Mouse (Mus musculus) mature B cell (primary cell): ENCODE data around the gene Parg.
"Not testable (repeated sequence)": the region's sequence is repeated elsewhere in the genome, so short reads cannot be mapped to it uniquely, and the experiment has no call there.

ENCODE experiments used
- in situ Hi-C: fragments of 300-500 bp; cut with MboI; formaldehyde crosslinking; loops from 2 replicates; pipeline ENCODE4 v1.14.3; 2019

Parg gene

DNA sequence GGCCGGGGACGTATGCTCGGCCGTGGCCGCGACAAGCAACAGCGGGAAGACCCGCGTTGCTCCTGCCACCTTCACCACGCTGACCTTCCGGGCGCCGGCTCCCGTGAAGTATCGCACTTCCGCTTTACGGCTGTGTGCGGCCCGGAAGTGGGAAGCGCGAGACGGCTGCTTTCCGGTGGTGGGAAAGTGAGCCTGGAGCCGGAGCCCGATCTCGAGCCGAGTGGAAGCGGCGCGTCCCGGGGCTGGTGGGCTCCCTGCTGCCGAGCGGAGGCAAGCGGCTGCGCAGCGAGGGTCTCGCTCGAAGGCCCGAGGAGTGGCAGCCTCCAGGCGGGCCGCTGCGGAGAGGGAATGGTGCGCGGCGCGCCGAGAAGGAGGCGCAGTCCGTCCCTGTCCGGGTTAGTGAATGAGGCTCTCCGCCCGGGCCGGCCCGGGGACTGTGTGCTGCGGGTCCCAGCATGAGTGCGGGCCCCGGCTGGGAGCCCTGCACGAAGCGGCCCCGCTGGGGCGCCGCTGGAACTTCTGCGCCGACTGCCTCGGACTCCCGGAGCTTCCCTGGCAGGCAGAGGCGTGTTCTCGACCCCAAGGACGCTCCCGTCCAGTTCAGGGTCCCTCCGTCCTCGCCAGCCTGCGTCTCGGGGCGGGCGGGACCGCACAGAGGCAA lies at the start of gene Parg, which contains the start of gene Timm23:
Gene Parg, plus strand, starts transcription at position 159 of the 661 bp plus-strand sequence.
Gene Timm23, minus strand, starts transcription at position 108 of the 661 bp plus-strand sequence.
- in situ Hi-C loops, result no loop called here

DNA sequence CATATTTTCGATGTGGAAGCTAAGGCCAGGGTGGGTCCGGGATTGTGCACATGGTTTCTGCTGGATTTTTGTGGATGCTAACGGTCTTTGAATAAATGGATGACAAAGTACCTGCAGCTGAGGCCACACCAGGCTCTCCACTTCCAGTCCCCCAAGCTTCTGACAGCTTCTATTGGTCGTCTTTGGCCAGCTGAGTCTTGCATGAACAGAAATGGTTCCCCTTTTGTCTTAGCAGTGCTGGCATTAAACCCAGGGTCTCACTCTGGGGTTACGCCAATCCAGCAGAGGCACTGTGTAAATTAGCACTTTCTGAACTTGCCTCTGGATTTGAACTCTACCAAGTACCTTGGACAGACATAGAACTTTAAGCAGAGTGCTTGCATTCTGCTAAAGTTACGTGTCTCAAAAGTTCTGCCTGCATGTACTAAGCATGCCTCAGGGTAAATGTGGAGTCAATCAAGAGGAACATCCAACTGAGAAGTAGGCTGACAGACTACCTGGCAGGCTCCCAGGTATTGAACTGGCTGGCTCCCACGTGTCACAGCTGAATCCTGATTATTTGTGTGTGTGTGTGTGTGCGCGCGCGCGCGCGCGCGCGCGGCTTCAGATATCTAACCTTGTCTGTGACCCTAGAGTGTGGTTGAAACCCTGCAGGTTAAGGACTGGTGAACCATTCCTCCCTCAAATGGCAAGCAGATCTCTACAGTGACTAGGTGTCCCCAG lies 49.3 kb upstream of the Parg start:
- in situ Hi-C loops, result no loop called here

DNA sequence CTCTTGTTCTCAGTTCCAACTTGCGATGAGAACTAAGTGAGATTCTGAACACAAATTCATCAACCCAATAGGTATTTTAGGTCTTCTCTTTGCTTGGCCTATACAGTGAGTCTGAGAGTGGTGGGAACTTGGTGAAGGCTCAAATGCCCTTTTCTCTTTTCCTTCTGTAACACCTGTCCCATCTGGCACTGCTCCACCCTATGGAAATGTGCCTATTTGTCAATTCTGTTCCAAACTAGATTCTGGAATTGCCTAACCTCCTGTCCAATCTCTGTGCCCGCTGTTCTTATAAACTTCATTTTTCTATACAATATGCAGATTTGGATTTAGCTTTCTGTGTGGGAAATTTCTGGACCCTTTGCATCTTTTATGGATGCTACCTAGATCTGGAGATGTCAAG lies 48.6 kb upstream of the Parg start:
- in situ Hi-C loops, result no loop called here

DNA sequence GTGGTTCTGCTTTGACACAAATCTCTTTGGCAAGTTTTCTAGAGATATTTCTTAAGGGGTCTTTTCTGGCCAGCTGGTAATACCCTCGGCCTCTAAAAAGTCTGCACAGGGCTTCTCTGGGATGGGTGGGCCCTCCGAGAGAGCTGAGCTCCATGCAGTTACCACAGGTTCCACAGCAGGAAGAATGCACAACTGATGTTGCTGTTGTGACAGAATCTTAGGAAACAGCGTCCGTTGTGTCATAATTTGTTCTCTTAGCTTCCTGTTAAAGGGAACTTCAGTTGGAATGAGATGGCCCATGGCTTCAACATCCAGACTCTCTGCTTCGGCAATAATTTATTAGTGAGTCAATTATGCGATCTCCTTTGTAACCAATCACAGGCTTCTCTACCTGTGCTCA lies 47.0 kb upstream of the Parg start:
- in situ Hi-C loops, result no loop called here

DNA sequence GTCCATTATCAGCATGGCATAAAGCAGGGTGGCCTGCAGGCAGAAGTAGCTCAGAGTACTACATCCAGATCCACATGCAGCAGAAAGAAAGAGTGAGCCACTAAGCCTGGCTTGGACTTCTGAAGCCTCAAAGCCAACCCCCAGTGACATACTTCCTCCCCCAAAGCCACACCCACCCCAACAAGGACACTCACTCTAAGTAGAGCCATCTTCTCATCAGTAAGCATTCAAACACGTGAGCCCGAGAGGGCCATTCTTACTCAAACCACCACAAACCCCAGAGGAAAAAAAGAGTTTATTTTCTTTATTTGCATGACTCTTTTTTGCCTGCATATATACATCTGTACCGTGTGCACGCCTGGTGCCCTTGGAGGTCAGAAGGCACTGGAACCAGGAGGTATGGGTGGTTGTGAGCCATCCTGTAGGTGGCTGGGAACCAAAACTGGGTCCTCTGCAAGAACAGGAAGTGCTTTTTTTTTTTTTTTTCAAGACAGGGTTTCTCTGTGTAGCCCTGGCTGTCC lies 42.5 kb upstream of the Parg start:
- in situ Hi-C loops, result no loop called here

DNA sequence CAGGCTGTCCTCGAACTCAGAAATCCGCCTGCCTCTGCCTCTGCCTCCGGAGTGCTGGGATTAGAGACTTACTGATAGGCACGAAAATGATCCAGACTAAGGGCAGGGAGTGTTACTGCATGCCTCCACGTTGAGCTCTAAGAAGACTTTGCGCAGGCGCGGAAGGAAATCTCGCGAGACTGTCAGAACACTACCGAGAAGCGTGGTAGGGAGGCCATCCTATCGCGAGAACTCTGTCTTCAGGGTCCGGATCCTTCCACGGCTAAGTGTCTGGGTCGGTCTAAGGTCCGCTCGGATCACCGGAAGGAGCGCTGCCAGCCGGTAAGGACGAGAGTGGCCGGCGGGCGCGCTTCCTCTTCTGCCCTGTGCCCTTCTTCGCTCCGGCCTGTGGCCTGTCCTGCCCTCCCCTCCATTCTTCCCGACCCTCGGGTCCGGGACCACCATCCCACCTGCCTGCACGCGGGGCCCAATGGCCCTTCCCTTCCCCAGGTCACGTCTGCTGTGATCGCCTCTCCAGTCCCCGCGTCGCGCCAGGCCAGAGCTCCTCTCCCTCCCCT lies 42.0 kb upstream of the Parg start, which contains the start of gene Ncoa4:
Gene Ncoa4, plus strand, starts transcription at position 176 of the 557 bp plus-strand sequence.
- in situ Hi-C loops, result no loop called here

DNA sequence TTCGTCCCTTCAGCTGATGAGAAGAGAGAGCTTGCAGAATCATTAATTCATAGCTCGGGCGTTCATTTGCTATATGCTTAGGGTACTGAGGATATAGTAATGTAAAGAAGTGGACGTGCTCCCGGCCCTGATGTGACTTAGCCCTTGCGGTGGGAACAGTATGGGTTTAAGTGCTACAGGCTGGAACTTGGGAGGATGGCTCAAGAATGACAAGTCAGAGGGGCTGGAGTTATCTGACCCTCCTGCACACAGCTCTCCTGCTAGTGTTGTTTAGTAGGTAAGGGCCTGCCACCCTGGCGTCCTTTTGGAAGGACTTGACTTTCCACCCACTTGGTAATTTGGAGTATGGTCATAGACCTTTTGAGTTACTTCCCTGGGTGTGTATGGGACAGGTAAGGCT lies 41.2 kb upstream of the Parg start:
- in situ Hi-C loops, result no loop called here

DNA sequence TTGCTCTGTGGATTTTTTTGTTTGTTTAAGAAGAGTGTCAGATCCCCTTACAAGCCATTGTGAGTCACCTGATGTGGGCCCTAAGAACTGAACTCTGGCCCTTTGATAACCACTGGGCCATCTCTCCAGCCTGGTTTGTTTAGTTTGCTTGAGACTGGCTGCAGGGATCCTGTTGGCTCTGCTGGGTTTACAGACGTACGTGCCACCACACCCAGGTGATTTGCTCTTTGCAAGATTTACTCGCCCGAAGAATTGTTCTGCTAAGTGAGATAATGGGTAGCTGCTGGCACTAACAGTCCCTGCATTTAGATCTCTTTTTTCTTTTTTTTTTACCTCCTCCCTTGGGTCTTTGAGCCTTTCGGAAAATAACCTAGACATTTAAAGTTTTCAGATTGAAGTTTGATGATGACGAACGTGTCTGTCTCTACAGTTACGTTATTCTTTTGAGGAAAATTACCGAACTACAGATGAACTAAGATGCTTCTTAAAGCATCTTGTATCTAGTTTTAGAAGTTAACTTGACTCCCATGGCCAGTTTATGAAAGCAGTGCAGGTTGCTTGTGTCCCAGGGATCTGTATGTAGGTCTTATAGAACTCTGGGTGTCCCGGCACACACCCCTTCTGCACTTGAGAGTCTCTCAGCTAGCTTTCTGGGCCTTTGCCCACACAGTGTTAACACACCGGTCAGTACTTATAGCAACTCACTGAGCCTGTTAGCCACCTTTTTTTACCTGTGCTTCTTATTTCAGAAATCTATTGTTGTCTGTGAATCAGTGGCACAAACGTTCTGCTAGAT lies 40.5 kb upstream of the Parg start:
- in situ Hi-C loops, result no loop called here

DNA sequence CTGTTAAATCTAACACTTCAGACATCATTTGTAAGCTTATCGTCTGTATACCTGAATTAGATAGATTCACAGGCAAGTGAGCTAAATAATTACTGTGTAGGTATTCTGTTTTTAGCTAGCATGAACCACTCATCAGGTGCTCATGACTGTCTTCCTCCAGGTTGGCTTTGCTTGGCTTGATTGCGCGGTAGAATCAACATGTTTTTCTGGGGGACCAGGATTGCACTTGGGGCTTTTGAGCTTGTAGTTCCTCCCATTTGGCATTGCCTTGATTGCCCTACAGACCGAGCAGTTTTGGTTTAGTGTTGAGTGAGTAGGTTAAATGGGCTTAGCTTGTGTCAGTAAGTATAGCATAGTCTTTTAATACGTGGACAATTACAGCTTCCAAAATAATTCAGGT lies 39.5 kb upstream of the Parg start:
- in situ Hi-C loops, result no loop called here

DNA sequence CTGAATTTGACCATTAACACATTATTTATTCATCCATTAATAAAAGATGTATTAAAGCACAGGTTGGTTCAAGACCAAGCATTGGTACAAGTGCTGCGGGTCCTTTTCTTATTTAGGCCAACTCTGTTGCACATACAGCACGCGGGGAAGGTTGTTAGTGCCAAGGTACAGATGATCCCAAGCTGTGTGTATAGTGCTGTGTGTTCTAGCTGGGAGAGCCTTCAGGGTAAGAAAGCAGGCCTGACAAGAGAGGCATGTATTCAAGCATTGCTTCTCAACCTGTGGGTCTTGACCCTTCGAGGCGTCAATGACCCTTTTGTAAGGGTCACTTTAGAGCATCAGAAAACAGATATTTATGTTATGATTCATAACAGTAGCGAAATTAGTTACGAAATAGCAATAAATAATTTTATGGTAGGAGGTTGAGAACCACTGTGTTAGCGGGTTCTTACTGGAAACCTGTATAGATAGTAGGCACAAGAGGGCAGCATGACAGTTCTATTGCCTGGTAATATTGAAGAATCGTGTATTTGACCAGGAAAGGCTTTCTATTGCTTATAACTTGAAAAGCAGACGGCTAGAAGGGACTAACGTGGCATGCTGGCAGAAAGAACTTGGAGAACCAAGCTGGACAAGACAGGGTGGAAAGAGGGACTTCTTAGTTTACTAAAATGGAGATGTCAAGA lies 38.4 kb upstream of the Parg start:
- in situ Hi-C loops, result no loop called here

DNA sequence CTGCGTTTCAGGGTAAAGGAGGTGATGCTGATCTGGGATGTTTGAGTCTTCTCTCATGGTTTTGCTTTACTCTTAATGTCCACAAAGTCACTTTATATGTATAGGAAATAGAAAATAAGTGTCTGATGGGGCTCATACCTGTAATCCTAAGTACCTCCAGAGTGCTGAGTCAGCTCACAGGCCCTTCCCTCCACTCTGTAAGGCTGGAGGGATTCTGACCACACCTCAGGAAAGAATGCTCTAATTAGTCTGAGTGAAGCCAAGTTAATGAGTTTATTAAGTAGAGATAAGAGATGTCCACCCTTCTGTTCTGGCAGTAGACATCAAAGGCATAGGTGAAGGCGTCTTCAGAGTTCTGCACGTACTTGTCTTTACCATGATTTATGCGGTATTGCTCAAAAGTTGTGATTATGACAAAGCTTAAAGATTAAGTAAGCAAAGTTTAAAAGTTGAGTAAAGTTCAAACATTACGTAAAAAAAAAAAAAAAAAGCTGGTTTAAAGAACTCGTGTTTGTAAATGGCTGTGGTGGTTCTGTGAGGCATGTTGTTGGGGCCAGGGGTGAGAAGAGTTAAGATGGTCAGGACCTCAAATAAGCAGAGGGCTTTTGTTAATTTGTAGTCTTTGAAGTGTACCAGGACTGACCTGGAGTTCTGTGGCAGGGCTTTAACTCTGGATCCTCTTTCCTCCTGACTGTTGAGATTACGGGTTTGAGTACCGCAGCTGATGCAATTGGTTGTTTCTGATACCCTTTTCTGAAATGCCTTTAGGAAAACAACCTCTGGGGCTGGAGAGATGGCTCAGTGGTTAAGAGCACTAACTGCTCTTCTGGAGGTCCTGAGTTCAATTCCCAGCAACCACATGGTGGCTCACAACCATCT lies 37.3 kb upstream of the Parg start:
- in situ Hi-C loops, result no loop called here

DNA sequence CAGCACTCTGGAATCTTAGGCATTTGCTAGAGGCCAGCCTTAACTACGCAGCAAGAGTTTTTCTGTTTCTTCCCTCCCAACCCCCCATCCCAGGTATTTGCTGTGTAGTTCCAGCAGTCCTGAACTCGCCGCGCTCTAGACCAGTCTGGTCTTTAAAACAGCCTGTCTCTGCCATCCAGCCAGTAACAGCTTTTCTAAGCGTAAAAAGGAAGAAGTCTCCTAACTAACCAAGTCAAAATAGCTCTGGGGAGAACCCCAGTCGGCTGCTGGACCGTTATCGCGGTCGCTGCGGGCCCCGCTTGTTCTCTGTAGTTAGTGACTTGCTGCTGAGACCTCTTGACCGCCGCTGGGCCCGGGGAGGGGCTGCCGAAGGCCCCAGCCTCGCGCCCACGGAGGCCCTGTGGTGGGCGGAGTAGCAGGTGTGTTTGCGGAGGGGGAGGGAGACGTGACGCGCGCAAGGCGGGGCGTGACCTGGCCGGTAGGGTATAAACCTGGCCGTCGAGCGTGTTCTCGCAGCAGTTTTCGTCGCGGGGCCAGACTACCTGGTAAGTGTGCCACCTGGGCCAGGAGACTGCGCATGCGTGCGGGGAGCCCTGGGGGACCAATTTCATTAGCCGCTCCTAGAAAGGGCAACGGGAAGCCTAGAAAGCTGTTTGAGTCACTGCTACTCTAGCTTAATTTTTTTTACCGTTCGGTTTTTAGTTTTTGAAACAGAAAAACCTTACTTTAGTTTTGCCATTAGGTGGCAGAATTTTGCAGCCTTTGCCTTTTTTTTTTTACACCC lies 36.3 kb upstream of the Parg start:
- in situ Hi-C loops, result no loop called here

DNA sequence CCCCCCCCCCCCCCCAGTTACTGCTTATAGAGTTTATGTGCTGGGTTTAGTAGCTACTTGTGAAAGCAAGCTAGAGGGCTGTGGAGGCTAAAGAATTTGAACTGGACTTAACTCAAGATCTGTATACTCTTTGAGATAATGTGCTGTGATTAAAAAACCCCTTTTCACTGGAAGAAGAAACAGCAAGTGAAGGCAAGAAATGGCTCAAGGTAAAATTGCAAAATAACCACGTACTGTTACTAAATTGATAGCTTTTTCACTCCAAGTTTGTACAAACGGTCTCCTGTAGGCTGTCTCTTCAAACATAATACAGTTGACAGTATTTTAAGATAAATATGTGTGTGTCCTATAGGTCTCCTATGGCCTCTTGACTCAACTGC lies 35.7 kb upstream of the Parg start:
- in situ Hi-C loops, result no loop called here

DNA sequence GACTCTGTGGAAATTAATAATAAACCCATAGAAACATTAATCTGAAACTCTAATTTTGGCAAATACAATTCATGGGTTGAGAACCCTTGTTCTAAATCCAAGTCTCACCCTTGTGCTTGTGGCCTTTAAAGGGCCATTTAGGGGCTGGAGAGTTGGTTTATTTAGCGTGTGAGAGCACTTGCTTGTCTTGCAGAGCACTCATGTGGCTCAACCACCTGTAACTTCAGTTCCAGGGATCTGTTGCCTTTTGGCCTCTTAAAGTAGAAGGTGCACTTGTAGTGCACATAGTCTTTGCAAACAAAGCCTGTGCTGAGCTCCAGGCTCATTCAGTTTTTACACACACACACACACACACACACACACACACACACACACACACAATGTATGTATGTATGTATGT lies 34.9 kb upstream of the Parg start:
- in situ Hi-C loops, result no loop called here

DNA sequence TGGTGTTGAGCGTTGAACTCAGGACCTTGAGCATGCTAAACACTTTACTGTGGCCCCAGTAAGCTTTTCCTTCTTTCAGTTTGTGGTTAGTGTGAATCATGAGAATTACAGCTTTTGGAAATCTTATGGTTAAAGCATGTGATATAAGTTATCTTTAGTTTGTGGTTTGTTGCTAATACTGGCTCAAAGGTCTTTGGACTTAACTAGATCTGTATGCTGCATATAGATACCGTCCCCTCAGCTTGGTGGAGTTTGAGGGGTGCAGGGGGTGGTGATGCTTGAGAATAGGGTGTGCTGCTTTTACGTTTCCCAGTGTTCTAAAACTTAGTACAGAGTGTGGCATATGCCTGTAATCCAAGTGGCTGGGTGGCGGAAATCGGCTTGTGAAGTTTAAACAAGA lies 34.4 kb upstream of the Parg start:
- in situ Hi-C loops, result no loop called here

DNA sequence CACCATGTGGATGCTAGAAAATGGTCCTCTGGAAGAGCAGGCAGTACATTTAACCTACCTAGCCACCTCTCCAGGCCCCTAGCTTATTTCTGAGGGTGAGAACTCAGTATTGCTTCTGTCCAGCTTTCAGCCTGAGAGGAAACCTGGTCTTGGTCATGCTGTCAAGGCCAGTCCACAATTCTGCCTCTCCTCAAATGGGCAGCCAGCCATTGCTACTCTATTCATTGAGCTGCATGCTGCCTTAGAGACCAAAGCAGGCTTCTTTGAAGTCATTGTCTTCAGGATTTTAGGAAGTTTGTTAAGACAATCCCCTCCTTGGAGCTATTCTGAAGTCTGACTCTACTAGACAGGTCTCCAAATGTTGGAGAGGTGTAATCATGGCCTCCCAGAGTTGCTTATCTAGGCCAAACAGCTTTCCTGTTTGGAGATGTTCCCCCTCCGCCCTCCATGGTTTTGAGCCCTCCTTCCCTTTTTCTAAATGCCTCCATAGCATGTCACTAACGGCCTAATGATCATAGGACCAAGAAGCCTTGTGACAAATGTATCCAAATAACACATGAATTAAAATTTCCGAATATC lies 33.0 kb upstream of the Parg start:
- in situ Hi-C loops, result no loop called here

DNA sequence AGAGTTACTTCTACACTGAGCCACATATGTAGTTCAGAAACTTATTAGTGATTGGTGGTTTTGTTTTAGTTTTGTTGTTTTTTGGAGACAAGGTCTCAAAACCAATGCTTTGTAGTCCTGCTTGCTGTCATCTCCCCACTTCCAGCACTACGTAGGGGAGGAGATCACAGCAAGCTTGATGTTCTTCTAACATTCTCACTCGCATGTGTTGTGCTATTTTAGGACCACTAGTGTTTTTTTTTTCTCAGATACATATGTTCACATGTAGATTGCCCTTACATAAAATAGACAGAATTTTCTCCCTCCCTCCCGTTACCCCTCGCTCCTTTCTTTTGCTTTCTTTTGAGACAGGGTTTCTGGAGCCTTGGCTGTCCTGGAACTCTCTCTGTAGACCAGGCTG lies 31.6 kb upstream of the Parg start:
- in situ Hi-C loops, result no loop called here

DNA sequence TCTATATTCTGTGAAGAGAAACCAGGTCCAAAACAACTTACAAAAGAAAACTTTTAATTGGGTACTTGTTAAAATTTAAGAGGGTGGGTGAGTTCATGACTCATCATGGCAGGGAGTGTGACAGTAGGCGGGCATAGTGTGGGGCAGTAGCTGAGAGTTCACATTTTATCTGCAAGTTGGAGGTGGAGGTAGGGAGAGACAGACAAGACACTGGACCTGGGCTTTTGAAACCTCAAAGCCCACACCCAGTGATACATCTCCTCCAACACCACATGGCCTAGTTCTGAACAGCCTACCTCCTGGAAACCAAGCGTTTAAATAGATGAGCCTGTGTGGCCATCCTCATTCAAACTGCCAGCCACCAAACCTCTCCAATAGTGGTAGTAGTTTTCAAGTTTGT lies 26.4 kb upstream of the Parg start:
- in situ Hi-C loops, result no loop called here

DNA sequence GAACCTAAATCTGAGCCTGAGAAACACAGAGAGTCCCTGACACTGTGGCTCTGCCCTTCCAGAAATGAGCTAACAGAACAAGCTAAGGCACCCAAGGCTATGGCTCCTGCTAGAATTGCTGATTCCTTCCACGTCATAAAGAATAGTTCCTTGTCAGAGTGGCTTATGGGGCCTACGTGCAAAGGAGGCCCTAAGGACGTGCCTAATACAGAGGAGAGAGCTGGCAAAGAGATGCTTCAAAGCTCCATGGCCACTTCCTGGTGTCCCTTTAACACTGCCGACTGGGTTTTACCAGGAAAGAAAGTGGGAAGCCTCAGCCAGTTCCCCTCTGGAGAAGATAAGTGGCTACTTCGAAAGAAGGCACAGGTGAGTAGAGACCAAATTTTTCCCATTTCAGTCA lies 25.2 kb upstream of the Parg start:
- in situ Hi-C loops, result not testable (repeated sequence)
